1 mouse cellular context compared by ENCODE assay signal in the genomic region with DNA sequence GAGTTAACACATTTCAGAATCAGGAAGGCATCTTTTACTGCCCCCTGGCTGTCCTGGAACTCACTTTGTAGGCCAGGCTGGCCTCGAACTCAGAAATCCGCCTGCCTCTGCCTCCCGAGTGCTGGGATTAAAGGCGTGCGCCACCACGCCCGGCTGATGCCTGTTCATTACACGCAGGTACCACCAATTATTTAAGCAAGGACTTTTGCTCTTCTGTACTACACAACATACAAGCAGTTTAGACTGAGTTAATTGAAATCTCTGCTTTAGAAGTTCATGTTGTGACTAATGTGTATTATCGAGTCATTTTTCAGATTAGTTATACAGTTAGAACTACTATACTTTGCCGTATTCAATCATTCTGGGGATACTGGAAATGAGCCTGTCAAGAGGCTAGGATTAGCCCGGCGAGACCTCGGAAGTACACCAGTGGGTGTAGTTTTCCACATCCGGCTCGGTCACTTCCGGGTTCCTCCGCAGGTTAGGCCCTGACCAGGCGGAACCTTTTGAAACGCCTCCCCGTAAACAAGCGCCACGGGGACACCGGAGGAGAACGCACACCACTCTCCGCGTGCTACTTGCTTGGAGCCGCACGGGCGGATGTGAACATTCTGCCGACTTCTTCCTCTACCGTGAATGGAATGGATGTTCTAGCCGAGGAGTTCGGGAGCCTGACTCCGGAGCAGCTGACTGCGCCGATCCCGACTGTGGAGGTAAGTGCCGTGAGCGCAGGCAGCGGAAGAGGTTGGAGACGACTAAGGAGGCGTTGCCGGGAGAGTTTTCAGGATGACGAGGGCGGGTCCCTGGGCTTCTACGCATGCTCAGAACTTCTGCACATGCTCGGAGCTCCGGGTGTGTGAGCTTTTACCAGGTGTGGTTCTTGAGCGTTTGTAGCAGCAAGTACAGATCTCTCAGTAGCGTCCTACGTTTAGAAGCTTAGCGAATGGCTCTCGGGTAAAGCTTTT.
TF ChIP-seq lines count a peak whose summit lies in the region.

TSS of gene Polr3b (plus strand) at position 467 of the 965 bp plus-strand sequence.

TF ChIP-seq in myocyte, 11 proteins besides CTCF, POLR2A, EP300 and RAD21 (continued from another document):
- TF ChIP-seq MYOD1 (IDR thresholded peaks at IDR 0.05; ENCODE audit: control insufficient read depth in 1 of 3, insufficient read length in 2 of 3, low read depth in 2 of 3) (no peak), CEBPB (IDR thresholded peaks at IDR 0.05; ENCODE audit: insufficient read depth, poor library complexity, severe bottlenecking) (no peak), POLR2AphosphoS2 (IDR thresholded peaks at IDR 0.05; ENCODE audit: insufficient read length, low read depth) (peak; percentile 91), TCF3 (IDR thresholded peaks at IDR 0.05; ENCODE audit: insufficient read length, low read depth) (no peak), USF1 (IDR thresholded peaks at IDR 0.05; ENCODE audit: low read depth) (no peak), SRF (IDR thresholded peaks at IDR 0.05; ENCODE audit: control insufficient read depth, insufficient read length, low read depth) (no peak)
